Mouse (Mus musculus) cerebellum, postnatal 25 days (tissue): ENCODE data around the gene Arid4a.
"Not testable (repeated sequence)": the region's sequence is repeated elsewhere in the genome, so short reads cannot be mapped to it uniquely, and the experiment has no call there.

ENCODE experiments used
- DNase-seq, 2 experiments: peaks; one replicate each; pipeline ENCODE4 v3.0.0; 2021; ENCODE audit warnings: mixed read lengths in 2 of 2

Gene Arid4a

DNA sequence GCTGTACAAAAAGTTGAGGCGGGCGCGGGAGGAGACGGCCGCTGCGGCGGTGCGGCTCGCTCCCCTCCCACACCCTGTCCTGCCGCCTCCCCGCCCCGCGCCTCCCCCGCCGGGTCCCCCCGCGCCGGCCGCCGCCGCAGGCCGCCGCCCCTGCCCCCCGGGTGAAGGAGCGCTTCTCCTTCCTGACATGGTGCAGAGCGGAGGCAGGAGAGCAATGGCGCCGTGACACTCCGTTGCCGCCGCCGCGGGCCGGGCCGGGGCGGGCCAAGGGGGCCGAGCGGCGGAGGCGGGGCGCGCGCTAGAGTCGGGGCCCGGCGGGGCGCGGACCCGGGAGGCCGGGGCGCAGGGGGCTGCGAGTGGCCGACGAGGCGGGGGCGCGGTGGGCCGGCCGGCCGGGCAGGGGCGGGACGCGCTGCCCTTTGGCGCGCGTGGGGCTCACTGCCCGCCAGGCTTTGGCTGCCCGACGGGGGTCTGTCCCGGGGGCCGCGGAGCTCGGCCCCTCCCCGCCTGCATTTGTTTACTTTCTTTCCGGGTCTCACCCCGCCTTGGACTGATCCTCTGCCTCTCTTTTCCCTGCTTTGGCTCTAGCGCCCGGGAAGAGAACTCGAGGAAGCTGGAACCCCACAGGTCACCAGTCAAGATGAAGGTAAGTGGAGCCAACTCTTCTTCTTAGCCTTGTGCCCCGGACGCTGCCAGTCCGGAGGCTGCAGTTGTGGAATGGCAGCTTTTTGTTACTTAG lies 882 bp downstream of the Arid4a start:
- DNase-seq, result peak; percentile 54 to 68

DNA sequence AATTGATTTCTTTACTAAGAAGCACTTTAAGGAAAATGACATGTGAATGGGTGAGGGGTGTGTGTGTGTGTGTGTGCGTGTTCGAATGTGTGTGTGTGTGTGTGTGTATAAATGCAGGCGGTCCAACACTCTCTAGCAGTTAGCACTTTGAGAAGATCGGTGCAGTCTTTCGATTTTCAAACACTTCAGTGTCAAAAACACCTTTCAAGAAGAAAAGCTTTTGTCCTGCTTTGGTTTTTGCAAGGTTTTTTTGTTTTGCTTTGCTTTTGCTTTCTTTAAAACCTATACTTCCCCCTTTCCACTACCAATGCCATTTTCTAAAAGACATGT lies 1.4 kb downstream of the Arid4a start:
- no peak for DNase-seq

DNA sequence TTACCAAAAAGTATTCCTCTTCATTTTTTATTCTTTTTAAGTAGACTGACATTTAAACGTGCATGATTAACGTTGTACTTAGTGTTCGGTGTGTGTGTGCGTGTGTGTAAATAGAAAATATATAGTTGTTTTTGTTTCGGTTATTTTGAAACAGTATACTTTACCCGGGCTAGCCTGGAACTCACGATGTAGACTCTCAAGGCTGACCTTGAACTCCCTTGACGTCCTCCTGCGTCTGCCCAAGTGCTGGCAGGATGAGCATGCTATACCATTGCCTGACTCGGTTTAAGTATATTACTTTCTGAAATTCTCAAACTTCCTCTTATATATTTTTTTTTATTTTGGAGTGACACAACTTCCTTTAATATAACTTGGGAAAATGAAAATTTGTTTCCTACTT lies 2.0 kb downstream of the Arid4a start:
- no peak for DNase-seq

DNA sequence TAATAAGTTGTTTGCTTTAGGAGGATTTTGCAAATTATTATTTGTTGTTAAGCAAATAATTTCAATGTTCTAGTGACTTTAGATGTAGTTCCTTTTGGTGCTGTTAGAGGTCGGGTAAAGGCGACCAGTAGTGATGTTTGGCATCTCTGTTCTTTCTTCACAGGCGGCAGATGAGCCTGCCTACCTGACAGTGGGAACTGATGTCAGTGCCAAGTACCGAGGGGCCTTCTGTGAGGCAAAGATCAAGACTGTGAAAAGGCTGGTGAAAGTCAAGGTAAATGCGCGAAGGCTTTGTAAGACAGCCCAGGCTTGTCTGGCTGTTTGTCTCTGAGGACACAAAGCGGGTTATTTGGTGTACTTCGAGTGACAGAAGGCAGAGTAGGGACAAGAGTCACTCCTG lies 3.4 kb downstream of the Arid4a start:
- DNase-seq, result peak; percentile 25 to 47

DNA sequence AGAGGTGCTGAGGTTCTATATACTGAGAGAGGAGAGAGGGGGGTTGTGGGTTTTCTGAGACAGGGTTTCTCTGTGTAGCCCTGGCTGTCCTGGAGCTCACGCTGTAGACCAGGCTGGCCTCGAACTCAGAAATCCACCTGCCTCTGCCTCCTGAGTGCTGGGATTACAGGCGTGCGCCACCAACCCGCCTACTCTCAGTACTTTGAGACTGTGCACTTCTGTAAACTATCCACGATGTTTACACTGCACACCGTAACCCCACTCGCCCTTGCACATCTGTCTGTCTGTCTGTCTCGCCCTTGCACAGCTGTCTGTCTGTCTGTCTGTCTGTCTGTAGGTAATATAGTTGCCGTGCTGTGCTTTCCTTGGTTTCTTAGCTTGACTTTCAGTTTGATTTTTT lies 8.6 kb downstream of the Arid4a start:
- no peak for DNase-seq

DNA sequence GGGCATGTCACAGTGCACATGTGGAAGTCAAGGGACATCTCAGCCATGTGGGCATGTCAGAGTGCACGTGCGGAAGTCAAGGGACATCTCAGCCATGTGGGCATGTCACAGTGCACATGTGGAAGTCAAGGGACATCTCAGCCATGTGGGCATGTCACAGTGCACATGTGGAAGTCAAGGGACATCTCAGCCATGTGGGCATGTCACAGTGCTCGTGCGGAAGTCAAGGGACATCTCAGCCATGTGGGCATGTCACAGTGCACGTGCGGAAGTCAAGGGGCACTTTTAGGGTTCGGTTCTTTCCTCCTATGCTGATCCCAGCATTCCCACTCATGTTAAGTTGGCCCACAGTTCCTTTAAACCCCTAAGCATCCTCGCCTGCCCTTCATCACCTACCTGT lies 12.5 kb downstream of the Arid4a start:
- DNase-seq, result not testable (repeated sequence)

DNA sequence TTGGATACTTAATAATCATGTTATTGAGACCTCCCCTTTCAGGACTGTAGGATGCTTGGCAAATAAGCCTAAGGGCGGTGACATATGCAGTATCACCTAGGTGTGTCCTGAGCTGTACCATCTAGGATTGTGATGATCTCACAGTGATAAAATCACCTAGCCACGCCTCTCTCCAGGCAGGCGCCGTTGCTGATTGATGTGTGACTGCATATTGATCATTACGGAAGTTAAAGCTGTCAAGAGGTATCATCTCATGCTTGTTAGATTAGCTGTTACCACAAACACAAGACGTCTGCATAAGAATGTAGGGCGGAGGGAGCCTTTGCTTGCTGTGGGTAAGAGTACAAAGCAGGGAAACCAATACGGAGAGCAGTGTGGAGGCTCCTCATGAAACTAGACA lies 14.5 kb downstream of the Arid4a start:
- DNase-seq, result no peak

DNA sequence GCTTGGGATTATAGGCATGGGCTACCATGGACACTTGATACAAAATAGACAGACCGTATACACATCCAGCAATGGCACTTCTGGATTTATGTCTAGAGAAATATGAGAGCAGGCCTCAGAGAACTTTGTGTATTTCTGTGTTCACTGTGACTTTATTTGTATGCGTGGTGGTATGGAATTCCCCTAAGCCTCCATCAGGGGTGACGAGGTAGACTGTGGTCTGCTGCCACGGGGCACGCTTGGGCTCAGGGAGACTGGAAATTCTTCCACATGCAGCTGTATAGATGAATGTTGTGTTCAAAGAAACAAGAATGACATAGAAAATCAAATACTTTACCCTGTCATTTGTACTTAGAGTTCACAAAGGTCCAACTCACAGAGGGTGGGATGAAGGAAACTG lies 14.9 kb downstream of the Arid4a start:
- DNase-seq, result no peak

DNA sequence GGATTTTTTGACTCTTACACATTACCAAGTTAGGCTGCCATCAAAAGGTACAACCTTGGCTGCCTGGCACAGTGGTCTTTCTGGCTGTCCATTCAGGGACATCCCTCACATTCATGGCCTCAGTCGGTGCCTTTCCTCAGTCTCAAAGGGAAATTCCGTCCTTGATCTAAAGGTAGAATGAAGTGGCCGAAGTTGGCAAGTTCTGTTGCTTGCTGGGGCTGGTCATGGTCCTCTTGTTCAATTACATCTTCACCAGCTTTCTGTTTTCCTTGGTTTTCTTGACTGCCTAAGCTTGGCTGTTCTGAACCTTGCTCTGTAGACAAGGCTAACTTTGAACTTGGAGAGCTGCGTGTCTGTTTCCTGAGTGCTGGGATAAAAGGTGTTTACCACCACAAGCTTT lies 20.0 kb downstream of the Arid4a start:
- no peak for DNase-seq

DNA sequence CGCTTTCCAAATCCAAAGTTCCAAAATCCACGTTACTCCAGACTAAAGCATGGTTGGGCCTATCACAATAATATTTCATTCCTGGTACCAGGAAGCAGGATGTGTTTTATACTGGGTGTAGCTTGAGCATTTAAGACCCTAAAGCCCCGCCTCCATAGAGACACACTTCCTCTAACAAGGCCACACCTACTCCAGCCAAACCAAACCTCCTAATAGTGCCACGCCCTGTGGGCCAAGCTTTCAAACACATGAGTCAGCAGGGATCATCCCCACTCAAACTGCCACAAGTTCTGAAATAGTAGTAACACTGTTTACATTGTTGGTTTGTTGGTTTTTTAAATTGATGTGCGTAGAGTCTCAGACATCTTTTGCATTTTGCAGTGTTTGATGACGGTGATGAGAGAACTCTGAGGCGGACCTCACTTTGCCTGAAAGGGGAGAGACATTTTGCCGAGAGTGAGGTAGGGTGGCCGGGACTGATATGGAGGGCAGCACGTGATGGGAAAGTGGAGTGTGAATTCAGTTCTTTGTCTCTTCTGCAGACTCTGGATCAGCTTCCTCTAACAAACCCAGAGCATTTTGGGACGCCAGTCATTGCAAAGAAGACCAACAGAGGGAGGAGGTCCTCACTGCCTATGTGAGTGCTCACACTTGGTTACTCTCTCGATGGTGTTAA lies 21.1 kb downstream of the Arid4a start:
- no peak for DNase-seq

DNA sequence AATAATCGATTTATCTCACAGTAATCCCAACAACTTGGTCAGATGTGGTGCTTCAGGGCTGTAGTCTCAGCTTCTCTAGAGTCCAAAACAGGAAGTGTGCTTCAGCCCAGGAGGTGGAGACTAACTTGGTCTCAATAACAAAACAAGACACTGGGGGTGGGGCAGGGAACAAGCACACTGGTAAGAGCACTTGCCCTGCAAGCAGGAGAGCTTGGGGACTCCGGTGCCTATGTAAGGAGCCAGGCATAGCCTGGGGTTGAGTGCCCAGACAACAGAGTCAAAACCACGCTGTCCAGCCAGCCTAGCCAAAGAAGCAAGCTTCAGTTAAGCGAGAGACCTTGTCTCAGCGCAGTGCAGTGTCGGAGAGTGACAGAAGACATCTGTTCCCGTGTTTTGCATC lies 24.7 kb downstream of the Arid4a start:
- DNase-seq, result no peak

DNA sequence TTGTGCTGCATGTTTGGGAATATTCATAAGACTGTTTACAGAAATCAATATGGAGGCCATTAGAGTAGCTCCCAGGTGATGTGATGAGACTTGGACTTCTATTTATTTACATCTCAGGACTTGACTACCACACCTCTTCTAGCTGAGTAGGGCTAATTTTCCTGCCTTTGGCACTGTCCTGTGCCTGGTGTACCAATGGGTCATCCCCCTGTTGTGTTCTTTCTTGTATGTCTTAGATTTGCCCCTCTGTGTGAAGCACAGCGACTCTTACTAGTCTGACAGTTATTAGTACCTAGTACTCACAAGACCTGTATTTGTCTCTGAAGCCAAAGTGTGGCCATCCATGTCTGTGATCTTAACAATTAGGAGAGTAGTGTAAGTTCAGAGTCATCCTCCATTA lies 26.7 kb downstream of the Arid4a start:
- DNase-seq, result no peak

DNA sequence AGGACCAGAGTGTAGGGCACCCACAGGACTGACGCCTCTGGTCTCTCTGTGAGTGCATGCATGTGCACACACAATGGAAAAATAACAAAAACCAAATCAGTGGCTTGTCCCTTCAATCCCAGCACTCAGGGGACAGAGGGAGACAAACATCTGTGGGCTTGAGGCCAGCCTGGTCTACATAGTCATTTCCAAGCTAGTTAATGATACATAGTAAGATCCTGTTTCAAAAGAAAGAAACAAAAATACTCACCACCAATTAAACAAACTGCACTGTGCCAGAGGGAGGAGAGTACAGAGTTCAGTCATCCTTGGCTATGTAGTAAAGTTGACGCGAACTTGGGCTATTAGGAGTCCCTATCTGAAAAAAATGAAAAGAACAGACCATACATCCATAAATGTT lies 27.8 kb downstream of the Arid4a start:
- DNase-seq, result no peak

DNA sequence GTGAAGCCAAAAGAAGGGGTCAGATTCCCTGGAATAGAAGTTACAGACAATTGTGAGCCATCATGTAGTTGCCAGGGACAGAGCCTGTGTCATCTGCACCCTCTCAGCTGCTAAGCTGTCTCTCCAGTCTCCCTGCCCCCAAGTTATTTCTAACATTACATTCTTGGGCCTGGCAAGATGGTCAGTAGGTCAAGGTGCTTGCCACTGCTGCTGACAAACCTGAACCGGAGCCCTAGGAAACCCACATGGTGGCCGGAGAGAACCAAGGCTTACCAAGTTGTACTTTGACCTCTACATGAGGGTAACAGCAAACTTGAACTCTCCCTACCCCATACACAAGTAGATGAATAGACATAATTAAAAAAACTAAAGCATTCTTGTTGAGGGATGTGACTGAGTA lies 28.7 kb downstream of the Arid4a start:
- no peak for DNase-seq

DNA sequence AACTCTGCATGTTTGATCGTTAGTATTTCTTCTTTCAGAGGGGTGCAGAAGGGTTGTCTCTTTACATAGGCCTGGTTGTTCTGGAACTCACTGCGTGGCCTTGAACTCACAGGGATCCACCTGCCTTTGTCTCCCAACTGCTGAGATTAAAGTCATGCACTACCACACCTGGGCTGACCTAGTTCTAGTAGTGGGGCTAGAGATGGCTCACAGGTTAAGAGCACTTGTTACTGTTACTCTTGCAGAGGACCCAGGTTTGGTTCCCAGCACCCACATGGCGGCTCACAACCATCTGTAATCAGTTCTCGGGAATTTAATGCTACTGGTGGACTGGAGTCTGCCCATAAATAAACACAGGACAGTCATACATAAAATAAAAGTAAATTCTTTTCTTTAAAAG lies 30.7 kb downstream of the Arid4a start:
- no peak for DNase-seq

DNA sequence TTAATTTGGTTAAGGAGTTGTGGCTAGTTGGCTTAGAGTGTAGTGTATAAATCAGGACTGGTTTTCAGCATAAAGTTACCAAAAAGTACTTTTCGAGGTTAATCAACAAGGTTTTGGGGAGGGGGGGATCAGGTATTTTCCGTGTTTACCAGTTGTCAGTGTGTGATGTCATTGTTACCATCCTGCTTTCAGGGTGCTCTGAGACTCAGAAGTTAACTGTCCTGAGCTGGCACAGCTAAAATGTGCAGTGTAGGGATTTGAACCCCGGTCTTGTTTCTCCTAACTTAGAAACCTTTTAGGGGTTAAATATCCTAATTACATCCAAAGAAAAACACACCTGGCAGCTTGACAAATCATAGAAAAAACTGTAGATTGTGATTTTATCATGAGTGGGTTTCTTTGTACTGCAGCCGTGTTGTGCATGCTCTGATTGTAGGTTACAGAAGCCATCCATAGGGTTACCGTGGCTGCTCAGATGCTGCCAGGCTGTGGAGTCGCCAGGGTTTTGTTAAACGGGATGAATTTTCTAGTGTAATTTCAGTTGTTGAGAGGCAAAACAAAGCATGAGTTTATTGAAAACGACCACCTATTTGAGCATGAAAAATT lies 31.8 kb downstream of the Arid4a start:
- no peak for DNase-seq

DNA sequence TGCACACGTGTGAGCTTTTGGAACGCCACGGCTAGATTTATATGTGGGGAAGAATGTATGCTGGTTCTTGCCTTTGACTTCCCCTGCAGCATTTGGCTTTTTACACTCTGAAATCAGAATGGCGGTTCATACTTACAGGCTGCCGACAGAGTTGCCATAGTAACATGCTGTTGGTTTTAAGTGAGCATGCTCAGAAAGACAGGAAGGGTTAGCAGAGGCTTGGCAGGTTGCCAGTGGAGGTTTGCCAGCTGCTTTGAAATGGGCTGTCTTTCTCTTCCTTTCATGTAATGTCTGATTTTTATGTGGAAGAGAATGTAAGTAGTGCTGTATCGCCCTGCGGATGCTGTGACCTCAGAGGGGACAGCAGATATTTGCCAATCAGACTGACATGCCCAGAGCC lies 32.3 kb downstream of the Arid4a start:
- DNase-seq, result peak; percentile 97 to 98

DNA sequence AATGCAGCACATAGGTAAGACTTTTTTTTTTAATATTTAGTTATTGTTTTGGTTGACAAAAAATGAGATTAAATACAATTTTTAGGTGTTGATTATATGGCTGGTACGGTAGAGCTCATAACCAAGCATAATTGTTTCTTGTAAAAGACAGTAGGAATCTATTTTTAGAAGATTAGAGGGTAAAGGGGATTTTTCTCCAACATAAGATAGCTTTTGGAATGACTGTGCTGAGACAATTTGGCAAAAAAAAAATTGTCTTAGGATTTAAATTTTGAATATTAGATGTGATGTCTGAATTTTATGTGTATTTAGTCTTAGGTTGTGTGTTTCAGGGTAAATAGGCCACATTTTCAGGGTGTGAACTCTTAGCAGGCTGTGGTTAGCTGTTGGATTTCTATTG lies 32.8 kb downstream of the Arid4a start:
- no peak for DNase-seq

DNA sequence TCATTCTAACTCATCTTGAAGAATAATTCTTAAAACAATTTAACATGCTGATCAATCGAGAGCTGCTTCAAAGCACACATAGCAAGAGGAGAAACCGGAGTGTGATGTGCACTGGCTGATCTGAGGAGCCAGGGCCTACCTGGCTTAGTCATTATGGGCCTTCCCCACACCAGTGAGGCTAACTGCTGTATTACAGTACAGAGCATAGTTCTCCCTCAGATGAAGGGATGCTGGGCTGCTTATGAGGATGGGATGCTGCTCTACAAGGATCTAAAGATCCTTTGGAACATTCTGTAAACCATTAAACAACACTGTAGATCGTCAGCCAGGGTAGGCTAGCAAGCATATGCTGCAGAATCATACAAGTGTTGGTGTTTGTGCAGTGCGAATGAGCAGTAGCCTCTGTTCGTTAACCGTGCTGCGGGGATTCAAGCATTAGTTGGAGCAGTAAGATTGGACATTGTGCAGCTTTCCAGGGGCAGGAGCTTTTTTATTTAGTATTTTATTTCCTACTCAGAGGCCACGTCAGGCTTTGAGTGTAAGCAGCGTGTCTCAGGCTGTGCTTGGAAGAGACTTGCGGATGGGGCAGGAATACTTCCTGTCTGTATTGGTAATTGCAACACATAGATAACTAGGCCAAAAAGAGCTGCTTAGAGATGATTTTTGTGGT lies 33.9 kb downstream of the Arid4a start:
- DNase-seq, result peak; percentile 41 to 54

DNA sequence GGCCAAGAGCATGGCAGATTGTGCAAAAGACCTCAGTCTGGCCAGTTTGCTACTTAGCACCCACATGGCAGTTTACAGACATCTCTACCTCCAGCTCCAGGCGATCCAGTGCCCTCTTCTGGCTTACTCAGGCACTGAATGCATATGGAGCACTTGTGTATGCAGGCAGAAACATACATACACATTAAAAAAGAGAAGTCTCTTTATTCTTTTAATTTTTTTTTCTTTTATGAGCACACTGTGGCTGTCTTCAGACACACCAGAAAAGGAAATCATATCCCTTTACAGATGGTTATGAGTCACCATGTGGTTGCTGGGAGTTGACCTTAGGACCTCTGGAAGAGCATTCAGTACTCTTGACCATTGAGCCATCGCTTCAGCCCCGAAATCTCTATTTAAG lies 35.3 kb downstream of the Arid4a start:
- peak; percentile 52 to 72 for DNase-seq

DNA sequence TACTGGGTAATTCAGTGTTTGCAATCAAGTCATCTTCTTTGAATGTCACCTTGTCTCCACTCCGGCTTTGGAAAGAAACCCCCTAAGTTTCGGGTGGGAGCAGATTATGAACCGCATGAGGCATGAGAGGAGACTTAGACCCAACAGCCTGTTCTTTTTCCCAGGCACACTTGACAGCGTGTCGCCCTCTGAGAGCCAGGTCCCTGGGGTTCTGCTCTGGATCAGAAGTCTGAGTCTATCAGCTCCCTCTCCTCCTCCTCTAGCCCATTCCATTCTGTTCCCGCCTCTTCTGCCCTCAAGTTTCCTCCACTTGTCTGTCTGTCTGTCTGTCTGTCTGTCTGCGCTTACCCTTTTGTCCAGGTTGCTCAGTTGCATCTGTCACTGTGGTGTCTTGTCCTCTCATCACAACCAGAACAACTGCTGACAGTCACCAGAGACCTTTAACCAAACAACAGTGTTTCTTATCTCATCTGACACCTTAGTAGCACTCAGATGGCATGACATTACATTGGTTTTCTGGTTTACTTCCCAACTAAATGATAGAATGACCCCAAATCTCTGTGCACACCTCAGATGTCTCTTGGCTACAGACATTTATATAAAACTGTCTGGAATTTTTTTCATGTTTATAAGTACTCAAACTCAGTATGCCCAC lies 36.7 kb downstream of the Arid4a start:
- peak; percentile 51 for DNase-seq

DNA sequence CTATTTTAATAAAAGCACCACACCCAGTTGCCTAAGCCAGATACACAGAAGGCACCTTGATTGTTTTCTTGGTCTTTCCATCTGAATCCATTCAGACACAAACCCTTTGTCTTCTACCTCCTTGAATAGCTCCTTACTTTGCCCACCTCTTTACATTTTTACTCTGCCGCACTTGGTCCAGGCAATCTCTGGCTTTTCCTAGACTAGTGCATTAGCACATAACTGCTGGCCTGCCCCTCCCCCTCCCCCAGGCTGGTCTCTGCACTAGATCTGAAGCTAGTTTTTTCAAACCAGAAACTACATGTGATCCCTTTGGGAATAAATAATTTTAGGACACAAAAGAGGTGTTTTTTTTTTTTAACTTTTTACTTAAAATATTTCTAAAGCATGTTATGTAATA lies 37.2 kb downstream of the Arid4a start:
- DNase-seq, result peak; percentile 33 to 60

DNA sequence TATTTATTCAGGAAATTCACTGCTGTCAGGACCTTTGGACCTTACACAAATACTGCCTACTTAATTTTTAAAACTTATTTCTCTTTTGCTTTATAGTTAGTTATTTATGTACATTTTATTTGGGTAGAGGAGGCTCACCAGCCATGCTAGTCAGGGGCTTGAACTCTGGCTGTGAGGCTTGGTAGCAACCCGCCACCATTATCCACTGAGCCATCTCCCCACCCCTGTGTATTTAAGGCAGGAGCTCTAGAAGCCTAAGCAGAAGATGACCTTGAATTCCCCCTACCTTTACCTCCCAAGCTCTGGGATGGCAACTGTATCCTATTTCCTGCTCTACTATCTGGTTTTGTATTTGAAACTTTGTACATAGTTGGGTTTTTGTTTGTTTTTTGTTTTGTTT lies 37.7 kb downstream of the Arid4a start:
- no peak for DNase-seq
